Mouse (Mus musculus): ENCODE data around the gene Efcab5. TPM values are rescaled to one million over a fixed set of nuclear protein-coding genes. Genes with fewer than 3 reads are reported as not detected.
"Not testable (repeated sequence)": the region's sequence is repeated elsewhere in the genome, so short reads cannot be mapped to it uniquely, and the experiment has no call there.

Efcab5 gene
- total and polyA plus RNA-seq, 2 experiments from 2014 or later, result 0.04 to 0.25 TPM

DNA sequence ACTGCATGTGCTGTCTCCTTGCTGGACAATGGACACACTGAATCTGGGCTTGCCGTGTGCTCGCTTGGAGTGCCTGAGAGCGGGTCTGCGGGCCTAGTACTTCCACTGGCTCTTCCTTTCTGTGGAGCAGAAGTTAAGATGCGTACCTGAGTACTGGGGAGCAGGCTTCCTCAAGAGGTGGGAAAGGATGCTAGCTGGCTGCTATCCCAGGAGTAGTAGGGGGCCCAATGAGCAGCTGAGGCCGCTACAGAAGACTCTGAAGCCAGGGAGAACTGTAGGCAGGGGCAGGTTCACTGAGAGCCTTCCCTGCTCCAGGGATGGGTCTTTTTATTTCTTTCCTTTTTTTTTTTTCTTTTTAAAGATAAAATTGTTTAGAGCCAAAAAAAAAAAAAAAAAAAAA is 38.0 kb downstream of the Efcab5 start:
- no peaks in the 10 kb centered on the region for H3K36me3 ChIP-seq (replicated peaks; ENCODE audit: control insufficient read depth, insufficient read depth, low read length)
- ATAC-seq (ENCODE audit: insufficient read depth, low read depth) (no peak), DNase-seq (ENCODE audit: low spot score) (no peak)
- H3K4me3 ChIP-seq (ENCODE audit: low read depth, low read length), result no peak overlapping the region
- 86% methylated on average over 6 of the region's 6 CpGs for WGBS
- no peaks in the 10 kb centered on the region for H3K4me1 ChIP-seq (ENCODE audit: control insufficient read depth, insufficient read depth)
- H3K27ac ChIP-seq (ENCODE audit: low read depth), result no peak overlapping the region
- no peak overlapping the region for H3K4me2 ChIP-seq (ENCODE audit: low read depth, low read length)
- TF ChIP-seq EP300 (IDR thresholded peaks at IDR 0.05; ENCODE audit: low read depth) (no peak), CTCF (IDR thresholded peaks at IDR 0.05; ENCODE audit: low read depth) (no peak)
- 0 out of 2 replicates have a peak, but pooled peaks cover 10% of the 10 kb centered on the region for H3K9me3 ChIP-seq (replicated peaks; ENCODE audit: control insufficient read depth, low read length)
- H3K9ac ChIP-seq (replicated peaks; ENCODE audit: low read depth, low read length), result no peak overlapping the region
- H3K27me3 ChIP-seq (ENCODE audit: control insufficient read depth, insufficient read depth, low read length), result no peaks in the 10 kb centered on the region

- not testable (repeated sequence) for H3K4me3 ChIP-seq (ENCODE audit: low read depth, low read length); H3K36me3 ChIP-seq (replicated peaks; ENCODE audit: control insufficient read depth, insufficient read depth, low read length); ATAC-seq (ENCODE audit: insufficient read depth, low read depth); H3K27me3 ChIP-seq (ENCODE audit: control insufficient read depth, insufficient read depth, low read length); H3K9ac ChIP-seq (replicated peaks; ENCODE audit: low read depth, low read length); H3K4me2 ChIP-seq (ENCODE audit: low read depth, low read length); H3K9me3 ChIP-seq (replicated peaks; ENCODE audit: control insufficient read depth, low read length); H3K27ac ChIP-seq (ENCODE audit: low read depth); H3K4me1 ChIP-seq (ENCODE audit: control insufficient read depth, insufficient read depth); DNase-seq (ENCODE audit: low spot score)
- WGBS, result 78% methylated on average over 20 of the region's 22 CpGs
These were observed 38.8 kb downstream of the Efcab5 start for GRCm38 (mm10) chr11:77149783-77150630.

- Histone ChIP-seq H3K36me3 (replicated peaks; ENCODE audit: control insufficient read depth, insufficient read depth, low read length) (no peaks in the 10 kb centered on the region), H3K4me2 (ENCODE audit: low read depth, low read length) (no peak overlapping the region), H3K9me3 (replicated peaks; ENCODE audit: control insufficient read depth, low read length) (0 out of 2 replicates have a peak, but pooled peaks cover 8% of the 10 kb centered on the region), H3K4me3 (ENCODE audit: low read depth, low read length) (no peak overlapping the region), H3K9ac (replicated peaks; ENCODE audit: low read depth, low read length) (no peak overlapping the region), H3K27me3 (ENCODE audit: control insufficient read depth, insufficient read depth, low read length) (no peaks in the 10 kb centered on the region), H3K4me1 (ENCODE audit: control insufficient read depth, insufficient read depth) (no peaks in the 10 kb centered on the region), H3K27ac (ENCODE audit: low read depth) (no peak overlapping the region)
- no peak for TF ChIP-seq EP300 (IDR thresholded peaks at IDR 0.05; ENCODE audit: low read depth)
- no peak for TF ChIP-seq CTCF (IDR thresholded peaks at IDR 0.05; ENCODE audit: low read depth)
- 71% methylated on average over 2 of the region's 2 CpGs for WGBS
- DNase-seq (ENCODE audit: low spot score) (no peak), ATAC-seq (ENCODE audit: insufficient read depth, low read depth) (no peak)
These were observed 40.0 kb downstream of the Efcab5 start for GRCm38 (mm10) chr11:77148774-77149173.

GRCm38 (mm10) chr11:77147753-77148152 is 41.0 kb downstream of the Efcab5 start:
- no peak overlapping the region for H3K4me2 ChIP-seq (ENCODE audit: low read depth, low read length)
- no peaks in the 10 kb centered on the region for H3K27me3 ChIP-seq (ENCODE audit: control insufficient read depth, insufficient read depth, low read length)
- H3K4me1 ChIP-seq (ENCODE audit: control insufficient read depth, insufficient read depth), result no peaks in the 10 kb centered on the region
- TF ChIP-seq EP300 (IDR thresholded peaks at IDR 0.05; ENCODE audit: low read depth) (no peak), CTCF (IDR thresholded peaks at IDR 0.05; ENCODE audit: low read depth) (no peak)
- no peak for ATAC-seq (ENCODE audit: insufficient read depth, low read depth)
- DNase-seq (ENCODE audit: low spot score), result no peak
- H3K9ac ChIP-seq (replicated peaks; ENCODE audit: low read depth, low read length), result no peak overlapping the region
- H3K9me3 ChIP-seq (replicated peaks; ENCODE audit: control insufficient read depth, low read length), result 0 out of 2 replicates have a peak, but pooled peaks cover 8% of the 10 kb centered on the region
- no peak overlapping the region for H3K4me3 ChIP-seq (ENCODE audit: low read depth, low read length)
- no peak overlapping the region for H3K27ac ChIP-seq (ENCODE audit: low read depth)
- no peaks in the 10 kb centered on the region for H3K36me3 ChIP-seq (replicated peaks; ENCODE audit: control insufficient read depth, insufficient read depth, low read length)
- WGBS, result 95% methylated on average over 3 of the region's 3 CpGs

- 47% methylated on average over 4 of the region's 4 CpGs for WGBS
- no peak overlapping the region for H3K4me2 ChIP-seq (ENCODE audit: low read depth, low read length)
- DNase-seq (ENCODE audit: low spot score) (peak; percentile 20), ATAC-seq (ENCODE audit: insufficient read depth, low read depth) (no peak)
- H3K36me3 ChIP-seq (replicated peaks; ENCODE audit: control insufficient read depth, insufficient read depth, low read length), result no peaks in the 10 kb centered on the region
- H3K27ac ChIP-seq (ENCODE audit: low read depth), result peak overlapping the region; percentile 36
- H3K27me3 ChIP-seq (ENCODE audit: control insufficient read depth, insufficient read depth, low read length), result no peaks in the 10 kb centered on the region
- no peaks in the 10 kb centered on the region for H3K4me1 ChIP-seq (ENCODE audit: control insufficient read depth, insufficient read depth)
- H3K4me3 ChIP-seq (ENCODE audit: low read depth, low read length), result no peak overlapping the region
- no peak overlapping the region for H3K9ac ChIP-seq (replicated peaks; ENCODE audit: low read depth, low read length)
- 0 out of 2 replicates have a peak, but pooled peaks cover 8% of the 10 kb centered on the region for H3K9me3 ChIP-seq (replicated peaks; ENCODE audit: control insufficient read depth, low read length)
- TF ChIP-seq CTCF (IDR thresholded peaks at IDR 0.05; ENCODE audit: low read depth) (no peak), EP300 (IDR thresholded peaks at IDR 0.05; ENCODE audit: low read depth) (no peak)
These were observed 43.3 kb downstream of the Efcab5 start for GRCm38 (mm10) chr11:77145423-77145822.

DNA sequence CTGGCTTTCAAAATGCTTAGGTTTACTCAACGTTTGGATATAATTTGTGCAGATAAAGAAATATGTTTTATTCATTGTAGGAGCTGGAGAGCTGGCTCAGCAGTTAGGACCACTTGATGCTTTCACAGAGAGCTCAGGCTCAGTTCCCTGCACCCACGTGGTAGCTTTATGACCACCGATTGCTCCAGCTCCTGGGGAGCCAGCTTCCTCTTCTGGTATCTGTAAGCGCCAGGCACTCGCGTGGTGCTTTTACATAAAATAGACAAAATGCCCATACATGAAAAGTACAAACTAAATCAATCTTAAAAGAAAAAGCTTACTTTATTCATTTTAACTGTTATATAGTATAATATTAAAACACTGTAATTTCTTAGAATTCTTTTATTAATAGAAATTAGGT is 46.8 kb downstream of the Efcab5 start:
- Histone ChIP-seq H3K4me3 (ENCODE audit: low read depth, low read length) (no peak overlapping the region), H3K36me3 (replicated peaks; ENCODE audit: control insufficient read depth, insufficient read depth, low read length) (no peaks in the 10 kb centered on the region), H3K9ac (replicated peaks; ENCODE audit: low read depth, low read length) (no peak overlapping the region), H3K27ac (ENCODE audit: low read depth) (no peak overlapping the region), H3K27me3 (ENCODE audit: control insufficient read depth, insufficient read depth, low read length) (no peaks in the 10 kb centered on the region), H3K9me3 (replicated peaks; ENCODE audit: control insufficient read depth, low read length) (no peaks in the 10 kb centered on the region), H3K4me2 (ENCODE audit: low read depth, low read length) (no peak overlapping the region), H3K4me1 (ENCODE audit: control insufficient read depth, insufficient read depth) (no peaks in the 10 kb centered on the region)
- ATAC-seq (ENCODE audit: insufficient read depth, low read depth), result no peak
- no peak for DNase-seq (ENCODE audit: low spot score)
- 65% methylated on average over 6 of the region's 6 CpGs for WGBS
- TF ChIP-seq EP300 (IDR thresholded peaks at IDR 0.05; ENCODE audit: low read depth) (no peak), CTCF (IDR thresholded peaks at IDR 0.05; ENCODE audit: low read depth) (no peak)

Data from heart, postnatal 0 days (tissue).